Mouse (Mus musculus): ENCODE measurements at regions not wholly inside any gene's neighbourhood (a gene's known extent, or its start where the extent isn't known, plus 50 kb on each side); places are given as distances from the start of the nearest gene placed in this dataset.

- DNase-seq: no peak
These were observed 335.6 kb upstream of the Noct start for GRCm38 (mm10) chr3:50888571-50889210.

- DNase-seq: no peak
These were observed 333.7 kb upstream of the Noct start for GRCm38 (mm10) chr3:50890537-50890936.

- no peak for DNase-seq
These were observed 326.1 kb upstream of the Noct start for GRCm38 (mm10) chr3:50898179-50898578.

GRCm38 (mm10) chr3:50899830-50900350 lies 324.4 kb upstream of the Noct start:
- no peak for DNase-seq

- DNase-seq: no peak
These were observed 323.7 kb upstream of the Noct start for GRCm38 (mm10) chr3:50900566-50900965.

GRCm38 (mm10) chr3:50901321-50901720 lies 322.9 kb upstream of the Noct start:
- peak; percentile 20 for DNase-seq

GRCm38 (mm10) chr3:50902933-50903332 lies 321.3 kb upstream of the Noct start:
- peak; percentile 46 for DNase-seq

GRCm38 (mm10) chr3:50904716-50905116 lies 319.5 kb upstream of the Noct start:
- DNase-seq: peak; percentile 23

GRCm38 (mm10) chr3:50905274-50905992 lies 318.8 kb upstream of the Noct start:
- peak; percentile 35 for DNase-seq

- peak; percentile 95 for DNase-seq
These were observed 318.0 kb upstream of the Noct start for GRCm38 (mm10) chr3:50905993-50906831.

GRCm38 (mm10) chr3:50912980-50913518 lies 311.2 kb upstream of the Noct start:
- DNase-seq: no peak

- no peak for DNase-seq
These were observed 309.3 kb upstream of the Noct start for GRCm38 (mm10) chr3:50914866-50915365.

- no peak for DNase-seq
These were observed 307.9 kb upstream of the Noct start for GRCm38 (mm10) chr3:50916305-50916854.

- no peak for DNase-seq
These were observed 301.9 kb upstream of the Noct start for GRCm38 (mm10) chr3:50922347-50922746.

GRCm38 (mm10) chr3:50922832-50923231 lies 301.4 kb upstream of the Noct start:
- DNase-seq: no peak

GRCm38 (mm10) chr3:50923327-50923726 lies 300.9 kb upstream of the Noct start:
- no peak for DNase-seq

GRCm38 (mm10) chr3:50927318-50927717 lies 296.9 kb upstream of the Noct start:
- no peak for DNase-seq

GRCm38 (mm10) chr3:50929013-50929412 lies 295.2 kb upstream of the Noct start:
- DNase-seq: no peak

- DNase-seq: no peak
These were observed 291.7 kb upstream of the Noct start for GRCm38 (mm10) chr3:50932397-50933089.

GRCm38 (mm10) chr3:50933090-50933443 lies 291.2 kb upstream of the Noct start:
- no peak for DNase-seq

- no peak for DNase-seq
These were observed 284.6 kb upstream of the Noct start for GRCm38 (mm10) chr3:50939602-50940001.

- DNase-seq: no peak
These were observed 283.6 kb upstream of the Noct start for GRCm38 (mm10) chr3:50940656-50941055.
